Mouse (Mus musculus): ENCODE data around the gene Cox5a. TPM values are rescaled to one million over a fixed set of nuclear protein-coding genes. Genes with fewer than 3 reads are reported as not detected.

Gene Cox5a
- polyA plus RNA-seq, 1 experiment from 2014 or later = 641 TPM

DNA sequence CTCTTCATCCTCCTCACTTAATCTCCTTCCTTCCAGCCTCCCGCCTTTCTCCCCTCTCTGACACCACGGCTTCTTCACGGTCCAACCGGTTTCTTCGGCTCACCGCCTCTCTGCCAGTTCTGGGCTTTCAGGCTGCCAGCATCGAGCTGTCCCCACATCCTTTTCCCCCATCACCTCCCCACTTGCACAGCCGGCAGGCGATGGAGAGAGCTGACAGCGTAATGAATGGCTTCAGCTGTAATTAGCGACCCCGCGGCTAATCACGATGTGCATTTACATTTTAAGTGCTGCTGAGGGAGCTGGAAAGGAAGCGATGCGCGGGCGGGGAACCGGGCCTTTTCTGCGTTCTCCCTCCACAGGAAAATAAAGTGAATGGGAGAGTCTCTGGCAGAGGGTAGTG lies 19.2 kb upstream of the Cox5a start:
- peaks cover 70% of the 10 kb centered on the region for H3K27me3 ChIP-seq (ENCODE audit: control insufficient read depth, insufficient read depth, low read length)
- no peaks in the 10 kb centered on the region for H3K9me3 ChIP-seq (ENCODE audit: control insufficient read depth, low read length)
- no peak overlapping the region for H3K4me2 ChIP-seq (ENCODE audit: low read depth, severe bottlenecking)
- no peak overlapping the region for H3K9ac ChIP-seq (ENCODE audit: low read length)
- H3K4me1 ChIP-seq (ENCODE audit: control insufficient read depth, insufficient read depth, low read length) = 0 out of 2 replicates have a peak, but pooled peaks cover 2% of the 10 kb centered on the region
- peak; percentile 47 for DNase-seq (ENCODE audit: low spot score)
- no peaks in the 10 kb centered on the region for H3K36me3 ChIP-seq (ENCODE audit: control insufficient read depth, insufficient read depth, low read length)
- no peak for ATAC-seq (ENCODE audit: insufficient number of reproducible peaks, low FRiP score, low TSS enrichment, low read depth)
- H3K4me3 ChIP-seq (ENCODE audit: low read depth, low read length) = no peak overlapping the region
- 1% methylated on average over 20 of the region's 20 CpGs for WGBS
- H3K27ac ChIP-seq (replicated peaks; ENCODE audit: low read depth, low read length) = no peak overlapping the region

DNA sequence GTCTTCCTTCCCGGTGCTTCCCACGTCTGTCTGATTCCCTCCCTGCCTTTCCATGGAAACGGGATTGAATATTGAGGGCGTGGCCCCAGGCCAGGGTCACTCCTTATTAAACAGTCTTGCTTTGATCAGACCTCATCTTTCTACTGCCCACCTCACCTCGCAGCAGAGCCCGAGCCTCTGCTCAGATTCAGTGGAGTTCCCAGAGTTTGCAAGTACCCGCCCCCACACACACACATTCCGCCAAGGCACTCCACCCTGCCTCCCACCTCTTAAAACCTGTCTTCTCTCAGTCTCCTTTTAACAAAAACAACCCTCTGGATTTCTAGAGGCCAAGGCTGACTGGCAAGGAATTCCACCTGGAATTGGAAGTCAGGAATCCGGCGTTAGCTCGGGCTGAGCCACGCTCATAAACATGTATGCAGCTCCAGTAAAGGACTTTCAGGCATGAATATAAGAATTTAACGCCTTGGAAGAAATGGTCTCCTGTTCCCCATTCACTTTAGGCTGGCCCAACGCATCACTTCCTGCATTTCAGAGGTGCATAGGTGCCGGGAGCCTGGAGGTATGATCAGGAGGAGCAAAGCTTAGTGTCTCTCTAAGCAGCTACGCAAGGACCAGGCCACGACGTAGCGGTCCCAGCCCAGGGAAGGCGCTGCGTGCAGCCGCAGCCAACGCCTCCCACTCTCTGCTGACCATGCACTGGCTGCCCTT lies 18.0 kb upstream of the Cox5a start:
- peaks cover 70% of the 10 kb centered on the region for H3K27me3 ChIP-seq (ENCODE audit: control insufficient read depth, insufficient read depth, low read length)
- WGBS = 3% methylated on average over 23 of the region's 23 CpGs
- 0 out of 2 replicates have a peak overlapping the region, but pooled peaks have one; percentile 5 for H3K9ac ChIP-seq (ENCODE audit: low read length)
- H3K36me3 ChIP-seq (ENCODE audit: control insufficient read depth, insufficient read depth, low read length) = no peaks in the 10 kb centered on the region
- ATAC-seq (ENCODE audit: insufficient number of reproducible peaks, low FRiP score, low TSS enrichment, low read depth) (no peak), DNase-seq (ENCODE audit: low spot score) (peak; percentile 45)
- 0 out of 2 replicates have a peak, but pooled peaks cover 2% of the 10 kb centered on the region for H3K4me1 ChIP-seq (ENCODE audit: control insufficient read depth, insufficient read depth, low read length)
- no peak overlapping the region for H3K27ac ChIP-seq (replicated peaks; ENCODE audit: low read depth, low read length)
- no peaks in the 10 kb centered on the region for H3K9me3 ChIP-seq (ENCODE audit: control insufficient read depth, low read length)
- H3K4me2 ChIP-seq (ENCODE audit: low read depth, severe bottlenecking) = peak overlapping the region; percentile 85
- H3K4me3 ChIP-seq (ENCODE audit: low read depth, low read length) = 0 out of 2 replicates have a peak overlapping the region, but pooled peaks have one; percentile 5

DNA sequence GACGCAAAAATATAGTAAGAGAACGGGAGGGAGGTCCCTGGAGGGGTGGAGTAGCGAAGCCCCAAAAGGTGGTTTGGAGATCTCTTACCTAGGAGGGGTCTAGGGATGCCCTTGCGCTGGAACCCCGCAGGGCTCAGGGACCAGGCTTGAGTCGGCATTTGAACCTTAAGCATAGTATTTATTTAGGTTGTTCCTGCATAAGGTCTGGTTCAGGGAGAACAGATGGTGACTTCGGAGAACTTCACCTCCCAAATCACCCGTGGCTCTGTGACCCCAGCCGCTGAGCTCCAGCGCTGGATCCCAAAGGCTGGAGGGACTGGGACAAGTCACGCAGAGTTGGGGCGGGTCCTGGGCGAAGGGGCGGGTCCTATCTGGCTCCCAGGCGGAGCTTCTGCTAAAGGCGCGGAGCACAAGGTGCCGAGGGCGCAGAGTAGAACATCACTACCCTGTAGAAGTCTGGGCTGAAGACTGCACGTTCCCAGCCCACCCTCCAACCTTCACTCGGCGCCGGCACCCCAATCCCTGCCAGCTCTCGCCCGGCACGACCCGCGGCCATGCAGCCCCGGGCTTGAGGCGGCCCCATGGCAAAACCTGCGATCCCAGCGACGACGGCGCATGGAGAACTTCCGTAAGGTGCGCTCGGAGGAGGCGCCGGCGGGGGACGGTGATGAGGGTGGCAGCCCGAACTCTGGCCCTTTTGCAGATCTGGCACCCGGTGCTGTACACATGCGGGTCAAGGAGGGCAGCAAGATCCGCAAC lies 17.3 kb upstream of the Cox5a start, which contains the start of gene Rpp25:
TSS of gene Rpp25 (plus strand) at position 405 of the 759 bp plus-strand sequence.
- Histone ChIP-seq H3K36me3 (ENCODE audit: control insufficient read depth, insufficient read depth, low read length) (no peaks in the 10 kb centered on the region), H3K4me2 (ENCODE audit: low read depth, severe bottlenecking) (peak within 1 kb of the TSS; percentile 85), H3K9ac (ENCODE audit: low read length) (peak within 1 kb of the TSS; percentile 30; the same call in 1 of the 2 replicates), H3K4me1 (ENCODE audit: control insufficient read depth, insufficient read depth, low read length) (0 out of 2 replicates have a peak, but pooled peaks cover 2% of the 10 kb centered on the region), H3K27me3 (ENCODE audit: control insufficient read depth, insufficient read depth, low read length) (peaks cover 70% of the 10 kb centered on the region), H3K4me3 (ENCODE audit: low read depth, low read length) (peak within 1 kb of the TSS; percentile 38), H3K27ac (replicated peaks; ENCODE audit: low read depth, low read length) (no peak within 1 kb of the TSS), H3K9me3 (ENCODE audit: control insufficient read depth, low read length) (no peaks in the 10 kb centered on the region)
- DNase-seq (ENCODE audit: low spot score) (peak; percentile 70), ATAC-seq (ENCODE audit: insufficient number of reproducible peaks, low FRiP score, low TSS enrichment, low read depth) (0 out of 2 replicates have a peak, but pooled peaks have one; percentile 39)
- under 1% methylated on average over 46 of the region's 46 CpGs for WGBS

- no peaks in the 10 kb centered on the region for H3K9me3 ChIP-seq (ENCODE audit: control insufficient read depth, low read length)
- peak overlapping the region; percentile 30; the same call in 1 of the 2 replicates for H3K9ac ChIP-seq (ENCODE audit: low read length)
- 0 out of 2 replicates have a peak, but pooled peaks cover 2% of the 10 kb centered on the region for H3K4me1 ChIP-seq (ENCODE audit: control insufficient read depth, insufficient read depth, low read length)
- ATAC-seq (ENCODE audit: insufficient number of reproducible peaks, low FRiP score, low TSS enrichment, low read depth) (0 out of 2 replicates have a peak, but pooled peaks have one; percentile 65), DNase-seq (ENCODE audit: low spot score) (peak; percentile 72)
- H3K4me3 ChIP-seq (ENCODE audit: low read depth, low read length) = peak overlapping the region; percentile 38
- WGBS = 2% methylated on average over 33 of the region's 34 CpGs
- H3K27me3 ChIP-seq (ENCODE audit: control insufficient read depth, insufficient read depth, low read length) = peaks cover 69% of the 10 kb centered on the region
- H3K36me3 ChIP-seq (ENCODE audit: control insufficient read depth, insufficient read depth, low read length) = no peaks in the 10 kb centered on the region
- H3K27ac ChIP-seq (replicated peaks; ENCODE audit: low read depth, low read length) = no peak overlapping the region
- peak overlapping the region; percentile 85 for H3K4me2 ChIP-seq (ENCODE audit: low read depth, severe bottlenecking)
Measured at GRCm38 (mm10) chr9:57504381-57504700, 16.7 kb upstream of the Cox5a start.

GRCm38 (mm10) chr9:57504891-57505290 lies 16.2 kb upstream of the Cox5a start:
- H3K27me3 ChIP-seq (ENCODE audit: control insufficient read depth, insufficient read depth, low read length) = peaks cover 65% of the 10 kb centered on the region
- no peaks in the 10 kb centered on the region for H3K9me3 ChIP-seq (ENCODE audit: control insufficient read depth, low read length)
- H3K4me3 ChIP-seq (ENCODE audit: low read depth, low read length) = peak overlapping the region; percentile 38
- no peak overlapping the region for H3K4me2 ChIP-seq (ENCODE audit: low read depth, severe bottlenecking)
- 0 out of 2 replicates have a peak, but pooled peaks cover 2% of the 10 kb centered on the region for H3K4me1 ChIP-seq (ENCODE audit: control insufficient read depth, insufficient read depth, low read length)
- ATAC-seq (ENCODE audit: insufficient number of reproducible peaks, low FRiP score, low TSS enrichment, low read depth) = no peak
- DNase-seq (ENCODE audit: low spot score) = no peak
- no peak overlapping the region for H3K9ac ChIP-seq (ENCODE audit: low read length)
- 45% methylated on average over 10 of the region's 10 CpGs for WGBS
- no peaks in the 10 kb centered on the region for H3K36me3 ChIP-seq (ENCODE audit: control insufficient read depth, insufficient read depth, low read length)
- no peak overlapping the region for H3K27ac ChIP-seq (replicated peaks; ENCODE audit: low read depth, low read length)

GRCm38 (mm10) chr9:57505700-57506099 lies 15.4 kb upstream of the Cox5a start:
- 15% methylated on average over 8 of the region's 8 CpGs for WGBS
- Histone ChIP-seq H3K27ac (replicated peaks; ENCODE audit: low read depth, low read length) (no peak overlapping the region), H3K9me3 (ENCODE audit: control insufficient read depth, low read length) (no peaks in the 10 kb centered on the region), H3K4me1 (ENCODE audit: control insufficient read depth, insufficient read depth, low read length) (0 out of 2 replicates have a peak, but pooled peaks cover 2% of the 10 kb centered on the region), H3K36me3 (ENCODE audit: control insufficient read depth, insufficient read depth, low read length) (no peaks in the 10 kb centered on the region), H3K4me2 (ENCODE audit: low read depth, severe bottlenecking) (no peak overlapping the region), H3K9ac (ENCODE audit: low read length) (no peak overlapping the region), H3K4me3 (ENCODE audit: low read depth, low read length) (no peak overlapping the region), H3K27me3 (ENCODE audit: control insufficient read depth, insufficient read depth, low read length) (peaks cover 58% of the 10 kb centered on the region)
- no peak for ATAC-seq (ENCODE audit: insufficient number of reproducible peaks, low FRiP score, low TSS enrichment, low read depth)
- no peak for DNase-seq (ENCODE audit: low spot score)

GRCm38 (mm10) chr9:57510577-57510976 lies 10.5 kb upstream of the Cox5a start:
- no peak for DNase-seq (ENCODE audit: low spot score)
- Histone ChIP-seq H3K4me1 (ENCODE audit: control insufficient read depth, insufficient read depth, low read length) (no peaks in the 10 kb centered on the region), H3K27me3 (ENCODE audit: control insufficient read depth, insufficient read depth, low read length) (peaks cover 10% of the 10 kb centered on the region), H3K4me3 (ENCODE audit: low read depth, low read length) (no peak overlapping the region), H3K9me3 (ENCODE audit: control insufficient read depth, low read length) (no peaks in the 10 kb centered on the region), H3K27ac (replicated peaks; ENCODE audit: low read depth, low read length) (no peak overlapping the region), H3K4me2 (ENCODE audit: low read depth, severe bottlenecking) (no peak overlapping the region), H3K36me3 (ENCODE audit: control insufficient read depth, insufficient read depth, low read length) (no peaks in the 10 kb centered on the region), H3K9ac (ENCODE audit: low read length) (no peak overlapping the region)
- WGBS = 64% methylated on average over 2 of the region's 2 CpGs
- no peak for ATAC-seq (ENCODE audit: insufficient number of reproducible peaks, low FRiP score, low TSS enrichment, low read depth)

DNA sequence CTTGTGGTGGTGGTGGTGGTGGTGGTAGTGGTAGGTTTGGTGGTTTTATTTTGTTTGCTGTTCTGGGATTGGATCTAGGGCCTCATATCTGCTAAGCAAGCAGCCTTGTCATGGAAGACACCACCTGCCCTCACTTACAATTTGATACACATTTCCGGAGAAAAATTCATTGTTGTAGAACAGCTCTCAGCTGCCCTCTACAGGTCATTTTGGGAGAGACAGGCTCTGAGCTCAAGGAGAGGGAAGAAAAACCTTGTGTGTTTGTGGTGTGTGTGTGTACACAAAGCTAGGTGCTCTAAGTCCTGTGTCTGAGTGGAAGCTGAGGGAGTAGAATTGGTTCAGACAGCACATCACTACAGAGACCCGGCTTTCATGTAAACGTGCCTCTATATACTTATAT lies 4.0 kb upstream of the Cox5a start:
- Histone ChIP-seq H3K4me1 (ENCODE audit: control insufficient read depth, insufficient read depth, low read length) (peaks cover 3% of the 10 kb centered on the region; the same call in 1 of the 2 replicates), H3K27ac (replicated peaks; ENCODE audit: low read depth, low read length) (no peak overlapping the region), H3K4me3 (ENCODE audit: low read depth, low read length) (no peak overlapping the region), H3K9ac (ENCODE audit: low read length) (no peak overlapping the region), H3K4me2 (ENCODE audit: low read depth, severe bottlenecking) (no peak overlapping the region), H3K9me3 (ENCODE audit: control insufficient read depth, low read length) (no peaks in the 10 kb centered on the region), H3K27me3 (ENCODE audit: control insufficient read depth, insufficient read depth, low read length) (no peaks in the 10 kb centered on the region), H3K36me3 (ENCODE audit: control insufficient read depth, insufficient read depth, low read length) (no peaks in the 10 kb centered on the region)
- WGBS = 9% methylated on average over 3 of the region's 3 CpGs
- ATAC-seq (ENCODE audit: insufficient number of reproducible peaks, low FRiP score, low TSS enrichment, low read depth) (no peak), DNase-seq (ENCODE audit: low spot score) (peak; percentile 83)

Measured in limb, embryonic 11.5 days (tissue).